8 mouse cellular contexts compared by ENCODE assay signal in the genomic region with DNA sequence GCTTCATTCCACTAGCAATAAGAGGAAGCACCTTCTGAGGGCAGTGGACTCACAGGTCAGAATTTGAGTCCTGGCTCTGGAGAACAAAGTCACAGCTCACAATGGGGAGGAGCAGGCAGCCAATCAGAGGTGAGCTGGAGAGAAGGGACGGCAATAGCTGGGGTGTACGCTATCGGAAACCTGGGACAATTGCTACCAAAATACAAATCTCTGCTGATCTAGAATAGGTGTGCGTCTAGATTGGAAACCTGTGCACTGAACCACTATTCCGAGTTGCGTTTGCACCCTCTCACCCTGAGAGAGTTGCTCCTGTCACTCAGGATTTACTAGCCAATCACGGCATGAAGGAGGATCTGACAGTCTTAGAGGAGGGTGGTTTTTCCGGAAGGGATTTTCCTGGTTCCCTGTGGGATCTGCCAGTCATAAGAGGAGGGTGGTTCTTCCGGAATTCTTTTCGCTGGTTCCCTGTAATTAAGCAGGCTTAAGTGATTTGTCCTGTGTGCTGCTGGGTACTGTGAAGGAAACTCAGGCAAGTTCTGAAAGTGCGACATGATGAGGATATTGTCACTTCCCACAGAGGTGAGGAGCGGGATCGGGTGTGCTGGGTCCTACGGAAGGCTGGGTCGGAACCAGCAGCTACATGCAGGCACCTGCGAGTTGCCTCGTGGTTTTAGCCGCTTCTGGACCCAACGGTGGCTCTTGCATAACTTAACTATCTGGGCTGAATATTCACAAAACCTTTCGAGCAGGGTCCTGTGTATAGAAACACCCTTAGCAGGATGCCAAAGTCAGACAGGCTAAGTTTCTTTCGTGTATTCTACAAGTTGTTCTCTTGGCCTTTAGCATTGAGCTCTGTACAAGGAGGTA. TPM values are rescaled to one million over a fixed set of nuclear protein-coding genes. Genes with fewer than 3 reads are reported as not detected.
DNase-seq lines count a peak whose midpoint lies in the region; ATAC-seq lines count a peak whose summit lies in the region.
"Not testable (repeated sequence)": the region's sequence is repeated elsewhere in the genome, so short reads cannot be mapped to it uniquely, and the experiment has no call there.

A gene (plus strand): TSS at position 486 of the 867 bp plus-strand sequence.

- ATAC-seq in hindbrain, embryonic 14.5 days (ENCODE audit: low FRiP score): peak; percentile 100
- ATAC-seq in lung, embryonic 15.5 days (ENCODE audit: borderline replicate concordance, extremely low read depth, low FRiP score, low TSS enrichment): peak; percentile 100

- 1% methylated on average over 16 of the region's 21 CpGs for WGBS in hindbrain, embryonic 14.5 days
- WGBS in lung, embryonic 15.5 days: under 1% methylated on average over 20 of the region's 21 CpGs

- peak; percentile 93 for DNase-seq in adrenal gland, adult 2 months
- peak; percentile 91 for DNase-seq in embryo, embryonic 10.5 days (ENCODE audit: low spot score)
- peak; percentile 56 to 66 for DNase-seq in gastrocnemius, adult 8-10 months (ENCODE audit: low spot score in 2 of 2)
- DNase-seq in hindbrain, embryonic 14.5 days (ENCODE audit: low spot score): peak; percentile 86
- peak; percentile 83 to 96 for DNase-seq in layer of hippocampus, postnatal 14 days (ENCODE audit: low spot score in 2 of 2)
- DNase-seq in ovary, postnatal 14 days (ENCODE audit: low spot score): peak; percentile 78
- DNase-seq in urinary bladder, adult 18-20 months (ENCODE audit: low spot score in 2 of 2): peak; percentile 77 to 85

- not testable (repeated sequence) for H3K27me3 ChIP-seq in hindbrain, embryonic 14.5 days (ENCODE audit: control insufficient read depth, insufficient read depth, low read length); lung, embryonic 15.5 days

- not testable (repeated sequence) for H3K9me3 ChIP-seq in hindbrain, embryonic 14.5 days (ENCODE audit: control insufficient read depth, low read length); lung, embryonic 15.5 days

- H3K9ac ChIP-seq in hindbrain, embryonic 14.5 days: peak within 1 kb of the TSS; percentile 55
- H3K9ac ChIP-seq in lung, embryonic 15.5 days: peak within 1 kb of the TSS; percentile 37

- H3K4me2 ChIP-seq in hindbrain, embryonic 14.5 days (replicated peaks): peak within 1 kb of the TSS; percentile 52
- H3K4me2 ChIP-seq in lung, embryonic 15.5 days: peak within 1 kb of the TSS; percentile 58

- not testable (repeated sequence) for H3K4me1 ChIP-seq in hindbrain, embryonic 14.5 days (replicated peaks; ENCODE audit: control insufficient read depth, insufficient read depth, low read length); lung, embryonic 15.5 days

- H3K27ac ChIP-seq in hindbrain, embryonic 14.5 days: peak within 1 kb of the TSS; percentile 47
- H3K27ac ChIP-seq in lung, embryonic 15.5 days: peak within 1 kb of the TSS; percentile 47; the same call in 1 of the 2 replicates

- not testable (repeated sequence) for H3K36me3 ChIP-seq in hindbrain, embryonic 14.5 days (replicated peaks; ENCODE audit: control insufficient read depth, insufficient read depth); lung, embryonic 15.5 days

- H3K4me3 ChIP-seq in hindbrain, embryonic 14.5 days (replicated peaks; ENCODE audit: low read length): peak within 1 kb of the TSS; percentile 38
- H3K4me3 ChIP-seq in lung, embryonic 15.5 days: peak within 1 kb of the TSS; percentile 56

RNA-seq across cellular contexts. Expression of the gene that starts here (rescaled TPM):
- total RNA-seq in adrenal gland, adult 2 months (2021): 1 to 10 TPM; 4.8 to 6.4 TPM
- polyA plus RNA-seq in adrenal gland, adult 2 months (2012; rRNA removed): not detected in 2 replicates
- 1 to 10 TPM; 5.8 to 7.0 (median 6.2) TPM for total RNA-seq in gastrocnemius, adult 8-10 months (2022)
- polyA plus RNA-seq in hindbrain, embryonic 14.5 days (2014; fragmentation: Nextera tagmentation; extraction: Ambion mirVana): 4.4 and 6.0 TPM in 2 replicates
- 1 to 10 TPM; 5.8 TPM for total RNA-seq in layer of hippocampus, postnatal 14 days (2021)
- polyA plus RNA-seq in lung, embryonic 15.5 days (2015; fragmentation: Nextera tagmentation; extraction: Ambion mirVana): 5.5 and 6.5 TPM in 2 replicates

Comparison
In these comparisons a context has a peak if more than half of its experiments do, and no peak if none do; other contexts are left out.
1. Peak in every context shown above with its lines: DNase-seq, ATAC-seq, H3K4me3 ChIP-seq and H3K27ac ChIP-seq.